Mouse (Mus musculus): Measurements from ENCODE around the gene Senp3. TPM values are rescaled to one million over a fixed set of nuclear protein-coding genes. Genes with fewer than 3 reads are reported as not detected.

Senp3 gene
- total RNA-seq, 2 experiments from 2014 or later = 94.3 to 109 TPM

DNA sequence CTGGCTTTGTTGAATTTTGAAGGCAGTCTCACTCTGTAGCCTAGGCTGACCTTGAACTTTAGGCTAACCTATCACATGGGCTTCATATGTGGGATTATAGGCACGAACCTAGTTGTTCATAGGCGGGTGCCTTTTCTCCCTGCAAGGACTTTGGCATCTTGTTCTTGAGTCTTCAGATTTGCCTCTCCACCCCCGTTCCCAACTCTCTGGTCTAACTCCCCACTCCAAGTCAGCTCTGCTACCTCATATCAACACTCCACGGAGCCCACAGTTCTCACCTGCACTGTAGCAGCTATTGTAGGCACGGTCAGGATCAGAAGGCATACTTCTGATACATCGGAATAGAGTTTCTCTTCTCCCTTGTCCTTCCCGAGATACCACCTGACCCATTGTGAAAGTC, 1.7 kb upstream of the Senp3 start:
- no peak for DNase-seq (ENCODE audit: extremely low spot score in 1 of 2, low spot score in 1 of 2)

DNA sequence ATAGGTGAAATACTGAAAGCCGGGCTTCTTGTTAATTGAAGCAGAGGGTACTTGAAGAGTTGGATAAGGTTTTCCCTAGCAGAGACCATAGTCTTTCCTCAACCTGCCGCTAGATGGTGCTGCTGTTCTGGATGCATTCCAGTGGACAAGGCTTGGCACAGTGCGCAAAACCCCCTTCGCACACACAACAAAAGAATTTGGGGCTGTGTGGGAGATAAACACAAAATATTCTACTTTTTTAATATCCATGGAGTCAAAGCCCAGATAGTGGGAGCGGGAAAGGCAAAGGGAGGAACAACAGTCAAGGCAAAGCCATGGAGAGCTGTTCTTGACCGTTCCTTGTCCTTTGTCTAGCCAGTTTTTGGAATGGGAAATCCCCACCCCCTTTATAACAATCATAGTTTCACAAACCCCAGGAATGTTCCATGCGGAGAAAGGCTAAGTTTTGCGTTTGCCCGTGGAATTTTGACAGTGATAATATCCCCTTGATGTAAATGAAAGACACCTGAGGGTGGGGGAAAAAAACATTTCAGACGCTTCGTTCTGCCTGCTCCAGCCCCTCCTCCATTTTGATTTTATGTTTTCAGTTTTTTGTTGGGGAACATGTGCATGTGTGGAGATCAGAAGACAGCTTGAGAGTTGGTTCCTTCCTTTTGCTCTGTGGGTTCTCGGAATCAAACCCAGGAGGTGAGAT, 1.1 kb upstream of the Senp3 start:
- peak; percentile 81 to 97 for DNase-seq (ENCODE audit: extremely low spot score in 1 of 2, low spot score in 1 of 2)

DNA sequence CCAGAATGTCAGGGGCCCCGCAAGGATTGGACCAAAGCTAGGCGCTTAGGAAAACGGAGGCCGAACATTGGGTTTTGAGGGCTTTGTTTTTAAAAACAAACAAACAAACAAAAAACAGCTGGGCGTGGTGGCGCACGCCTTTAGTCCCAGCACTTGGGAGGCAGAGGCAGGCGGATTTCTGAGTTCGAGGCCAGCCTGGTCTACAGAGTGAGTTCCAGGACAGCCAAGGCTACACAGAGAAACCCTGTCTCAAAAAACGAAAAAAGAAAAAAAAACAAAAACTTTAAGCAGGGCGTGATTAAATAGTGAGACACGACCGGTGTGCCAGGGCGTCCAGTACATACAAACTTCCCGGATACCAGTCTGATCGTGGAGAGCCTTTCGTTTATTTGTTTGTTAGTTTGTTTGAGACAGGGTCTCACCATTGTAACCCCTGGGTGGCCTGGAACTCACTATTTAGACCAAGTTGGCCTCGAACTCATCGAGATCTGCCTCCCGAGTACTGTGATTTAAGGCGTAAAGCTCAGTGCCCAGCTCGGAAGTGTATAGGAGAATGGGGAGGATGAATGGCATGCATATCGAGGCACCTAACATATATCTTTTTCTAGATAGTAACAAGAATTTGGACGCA, 440 bp upstream of the Senp3 start:
- no peak for DNase-seq (ENCODE audit: extremely low spot score in 1 of 2, low spot score in 1 of 2)

DNA sequence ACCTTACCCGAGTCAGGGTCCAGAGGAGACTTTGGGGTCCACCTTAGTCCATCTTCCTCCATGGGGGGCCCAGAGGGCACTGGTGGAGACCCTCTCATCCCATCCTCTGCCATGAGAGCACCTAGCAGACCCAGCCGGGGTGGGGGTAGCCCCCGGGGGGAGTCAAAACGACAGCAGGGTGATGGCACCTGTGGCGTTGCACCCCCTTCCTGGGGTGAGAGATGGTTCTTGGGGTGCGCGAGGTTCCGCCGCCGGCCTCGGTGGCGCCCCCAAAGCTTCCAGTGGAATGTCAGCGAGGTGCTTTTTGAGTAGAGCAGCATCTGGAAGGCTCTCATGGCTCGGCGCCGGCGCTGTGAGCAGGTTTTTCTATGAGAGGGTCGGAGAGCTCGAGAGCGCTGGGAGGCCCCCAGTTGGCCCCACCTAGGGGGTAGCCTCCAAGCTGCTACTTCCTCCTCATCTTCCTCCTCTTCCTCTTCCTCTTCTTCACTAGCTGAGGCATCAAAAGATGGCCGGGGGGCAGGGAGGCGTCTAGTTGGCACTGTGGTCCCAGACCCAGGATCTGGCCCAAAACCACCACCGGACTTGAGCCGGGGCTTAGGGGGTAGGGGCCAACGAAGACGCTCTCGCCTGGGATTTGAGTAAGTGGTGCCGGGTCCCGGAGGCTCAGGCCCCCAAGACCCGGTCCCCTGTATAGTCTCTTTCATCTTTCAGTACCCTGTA, 1.6 kb downstream of the Senp3 start:
- DNase-seq (ENCODE audit: extremely low spot score in 1 of 2, low spot score in 1 of 2) = no peak

DNA sequence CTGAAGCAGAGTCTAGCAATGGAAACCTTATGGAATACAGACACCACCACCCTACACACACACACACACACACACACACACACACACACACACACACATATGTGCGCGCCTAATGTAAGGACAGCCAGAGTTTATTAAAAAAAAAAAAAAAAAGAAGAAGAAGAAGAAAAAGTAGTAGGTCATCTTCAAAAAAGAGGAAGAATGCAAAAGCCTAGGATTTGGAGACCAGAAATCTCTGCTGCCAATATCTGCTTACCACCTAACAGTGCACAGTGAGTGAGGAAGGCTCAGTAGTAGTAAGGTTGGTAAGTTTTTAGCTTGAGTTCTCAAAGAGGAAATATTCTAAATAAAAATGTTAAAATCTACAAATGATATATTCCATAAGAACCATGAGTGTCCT, 2.7 kb downstream of the Senp3 start:
- no peak for DNase-seq (ENCODE audit: extremely low spot score in 1 of 2, low spot score in 1 of 2)

DNA sequence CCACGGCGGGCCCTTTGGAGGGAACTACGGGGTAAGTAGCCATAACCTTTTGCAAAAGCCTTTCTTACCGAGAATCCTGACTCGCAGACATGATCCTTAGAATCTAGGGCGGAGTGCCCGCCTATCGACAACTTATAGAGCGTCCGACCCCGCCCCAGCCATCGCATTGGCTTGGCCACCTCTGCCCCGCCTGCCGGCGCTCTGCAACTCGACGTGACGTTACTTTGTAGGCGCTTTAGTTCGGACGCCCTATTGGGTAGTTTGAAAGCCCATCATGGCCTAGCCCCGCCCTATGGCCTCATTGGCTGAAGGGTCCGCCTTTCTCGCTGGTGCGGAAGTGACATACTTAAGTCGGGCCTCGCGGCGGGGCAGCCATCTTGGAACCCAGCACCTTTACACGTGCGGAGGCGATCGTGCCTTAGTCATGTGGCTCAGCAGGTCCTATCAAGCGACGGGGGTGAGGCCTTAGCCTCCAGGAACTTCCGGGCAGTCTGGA, 9.6 kb downstream of the Senp3 start, which contains the start of gene Eif4a1:
Gene Eif4a1, minus strand, starts transcription at position 213 of the 496 bp plus-strand sequence.
- DNase-seq (ENCODE audit: extremely low spot score in 1 of 2, low spot score in 1 of 2) = peak; percentile 96 to 99

DNA sequence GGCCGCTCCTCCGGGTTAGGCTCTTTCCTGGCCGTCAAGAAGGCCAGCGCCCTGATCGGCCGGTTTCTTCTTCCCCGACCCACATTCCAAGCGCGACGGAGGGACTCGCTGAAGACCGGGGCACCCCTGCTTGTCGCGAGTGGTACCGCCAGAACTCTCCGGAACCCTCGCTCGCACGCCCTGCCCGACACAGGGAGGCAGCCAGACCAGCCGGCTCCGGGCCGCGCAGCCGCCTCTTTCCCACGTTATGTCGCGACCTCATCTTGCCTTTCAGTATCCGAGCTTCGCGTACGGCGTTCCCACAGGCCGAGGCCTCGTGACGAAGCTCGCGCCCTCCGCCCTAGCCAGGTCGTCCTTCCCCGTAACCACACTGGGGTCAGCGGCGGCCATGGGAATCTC, 10.2 kb downstream of the Senp3 start:
- no peak for DNase-seq (ENCODE audit: extremely low spot score in 1 of 2, low spot score in 1 of 2)

DNA sequence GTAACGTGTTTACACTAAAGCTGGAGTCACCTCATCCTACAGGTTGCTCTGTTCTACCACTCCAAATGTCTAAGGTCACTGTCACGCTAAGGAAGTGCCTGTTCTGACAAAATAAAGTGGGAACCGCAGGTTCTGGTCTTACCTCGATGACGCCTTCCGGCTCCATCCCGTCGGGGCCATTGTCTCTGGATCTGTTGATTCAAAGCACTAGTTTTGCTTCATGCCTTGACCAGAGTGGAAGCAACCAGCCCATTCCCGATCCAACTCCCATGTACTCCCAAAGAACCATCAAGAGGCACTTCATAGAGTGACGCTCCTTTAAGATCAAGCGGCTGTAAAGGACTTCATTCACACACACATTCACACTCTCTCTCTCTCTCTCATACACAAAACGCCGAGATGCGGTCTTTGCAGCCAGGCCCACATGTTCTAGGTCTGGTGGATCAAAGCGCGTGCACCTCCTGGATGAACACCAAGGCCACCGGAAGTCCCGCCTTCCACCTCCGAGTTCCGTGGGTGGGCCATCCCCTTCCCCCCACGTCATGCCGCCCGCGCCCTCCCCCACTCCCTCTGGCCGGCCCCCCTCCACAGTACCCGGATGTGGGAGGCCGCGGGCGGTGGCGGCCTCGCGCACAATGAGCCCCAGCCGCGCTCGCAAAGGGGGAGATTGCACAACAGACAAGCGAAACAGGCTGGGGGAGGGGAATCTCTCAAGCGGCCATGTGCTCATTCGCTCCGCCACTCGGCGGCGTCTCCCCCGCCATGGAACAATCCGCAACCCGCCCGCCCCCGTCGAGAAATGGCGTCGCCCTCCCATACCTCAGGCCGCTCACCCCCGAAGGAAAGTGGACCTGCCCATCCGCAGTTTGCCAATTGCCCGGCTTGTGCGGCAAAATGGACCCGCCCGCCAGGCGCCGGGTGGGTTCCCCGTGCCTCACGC, 10.8 kb downstream of the Senp3 start:
- DNase-seq (ENCODE audit: extremely low spot score in 1 of 2, low spot score in 1 of 2) = peak; percentile 88 to 91

DNA sequence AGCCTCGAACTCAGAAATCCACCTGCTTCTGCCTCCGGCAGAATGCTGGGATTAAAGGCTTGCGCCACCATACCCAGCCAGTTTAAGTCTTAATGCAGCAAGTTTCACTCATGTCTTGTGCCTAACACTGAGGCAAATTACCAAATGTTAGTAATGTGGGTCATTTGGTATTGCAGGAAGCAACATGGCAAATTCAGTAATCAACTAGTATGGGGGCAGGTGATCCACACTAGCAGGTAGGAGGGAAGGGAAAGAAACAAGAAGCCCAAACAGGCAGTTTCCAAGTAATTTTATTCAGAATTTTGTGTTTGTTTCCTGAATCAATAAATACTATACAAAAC, 15.2 kb downstream of the Senp3 start:
- no peak for DNase-seq (ENCODE audit: extremely low spot score in 1 of 2, low spot score in 1 of 2)

DNA sequence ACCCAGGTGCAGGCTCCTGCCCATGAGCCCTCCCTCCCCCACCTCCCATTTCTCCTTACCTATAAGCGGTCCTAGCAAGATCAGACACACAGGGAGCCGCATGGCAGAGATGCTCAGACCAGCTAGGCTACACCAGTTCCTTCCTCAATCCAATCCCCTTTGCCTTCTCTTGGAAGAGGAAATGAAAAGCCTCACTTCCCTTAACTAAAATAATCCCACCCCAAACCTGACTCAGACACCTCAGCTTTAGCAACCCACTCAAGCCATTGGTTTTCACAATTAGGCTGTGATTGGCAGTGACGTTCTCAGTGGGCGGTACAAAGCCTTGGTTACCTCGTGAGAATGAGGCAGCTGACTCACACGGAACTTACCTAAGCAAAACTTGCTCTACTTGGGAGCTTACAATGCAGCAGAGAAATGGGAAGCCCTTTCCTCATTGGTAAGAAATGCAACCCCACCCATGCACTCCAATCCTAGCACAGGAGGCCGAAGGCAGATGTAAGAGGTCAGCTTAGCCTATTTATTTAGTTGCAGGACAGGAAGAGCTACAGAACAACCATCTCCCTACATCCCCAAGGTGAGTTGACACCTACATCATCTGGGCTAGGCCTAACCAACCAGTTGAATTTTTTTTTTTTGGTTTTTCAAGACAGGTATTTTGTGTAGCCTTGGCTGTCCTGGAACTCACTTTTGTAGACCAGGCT, 15.8 kb downstream of the Senp3 start, which contains the start of gene Cd68:
Gene Cd68, minus strand, starts transcription at position 193 of the 704 bp plus-strand sequence.
- peak in 1 of 2 experiments; percentile 44 for DNase-seq (ENCODE audit: extremely low spot score in 1 of 2, low spot score in 1 of 2)

DNA sequence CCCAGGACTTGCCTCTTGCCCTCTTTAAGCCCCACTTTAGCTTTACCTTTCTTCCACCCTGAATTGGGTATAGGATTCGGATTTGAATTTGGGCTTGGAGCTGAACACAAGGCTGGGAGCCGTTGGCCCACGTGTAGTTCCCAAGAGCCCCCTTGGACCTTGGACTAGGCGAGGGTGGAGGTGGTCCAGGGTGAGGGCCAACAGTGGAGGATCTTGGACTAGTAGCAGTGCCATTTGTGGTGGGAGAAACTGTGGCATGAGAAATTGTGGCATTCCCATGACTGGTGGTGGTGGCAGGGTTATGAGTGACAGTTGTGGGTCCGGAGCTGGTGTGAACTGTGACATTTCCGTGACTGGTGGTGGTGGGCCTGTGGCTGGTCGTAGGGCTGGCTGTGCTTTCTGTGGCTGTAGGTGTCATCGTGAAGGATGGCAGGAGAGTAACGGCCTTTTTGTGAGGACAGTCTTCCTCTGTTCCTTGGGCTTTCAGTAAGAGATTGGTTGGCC, 16.4 kb downstream of the Senp3 start:
- DNase-seq (ENCODE audit: extremely low spot score in 1 of 2, low spot score in 1 of 2) = no peak

DNA sequence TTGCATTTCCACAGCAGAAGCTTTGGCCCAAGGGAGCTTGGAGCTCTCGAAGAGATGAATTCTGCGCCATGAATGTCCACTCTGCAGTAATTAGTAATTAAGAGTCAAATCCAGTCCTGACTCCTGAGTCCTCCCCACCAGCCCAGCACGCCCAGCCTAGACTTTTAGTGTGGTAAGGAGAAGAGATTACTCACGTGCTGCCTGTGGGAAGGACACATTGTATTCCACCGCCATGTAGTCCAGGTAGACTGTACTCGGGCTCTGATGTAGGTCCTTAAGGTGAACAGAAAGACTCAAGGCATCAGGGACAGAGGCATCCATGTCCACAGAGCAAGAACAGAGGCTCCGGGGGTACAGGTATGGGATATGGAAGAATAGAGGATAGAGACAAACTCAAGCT, 17.0 kb downstream of the Senp3 start:
- no peak for DNase-seq (ENCODE audit: extremely low spot score in 1 of 2, low spot score in 1 of 2)

DNA sequence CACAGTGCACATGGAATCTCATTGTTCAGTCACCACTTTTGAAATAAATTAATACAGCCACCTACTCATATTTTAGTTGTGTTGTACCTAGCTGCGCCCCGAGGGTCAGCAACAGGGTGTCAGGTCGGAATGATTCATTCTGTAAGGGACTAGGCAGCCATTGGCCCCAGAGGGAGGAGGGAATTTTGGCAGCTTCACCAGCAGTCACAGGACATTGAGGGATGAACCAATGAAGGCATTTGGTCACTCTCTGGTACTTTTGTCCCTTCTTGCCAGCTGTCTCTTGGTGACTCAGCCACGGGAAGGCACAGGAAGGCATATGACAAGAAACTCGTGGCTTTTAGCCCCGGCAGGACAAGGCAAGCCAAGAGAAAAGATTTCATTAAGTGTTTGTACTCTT, 18.1 kb downstream of the Senp3 start:
- DNase-seq (ENCODE audit: extremely low spot score in 1 of 2, low spot score in 1 of 2) = no peak

DNA sequence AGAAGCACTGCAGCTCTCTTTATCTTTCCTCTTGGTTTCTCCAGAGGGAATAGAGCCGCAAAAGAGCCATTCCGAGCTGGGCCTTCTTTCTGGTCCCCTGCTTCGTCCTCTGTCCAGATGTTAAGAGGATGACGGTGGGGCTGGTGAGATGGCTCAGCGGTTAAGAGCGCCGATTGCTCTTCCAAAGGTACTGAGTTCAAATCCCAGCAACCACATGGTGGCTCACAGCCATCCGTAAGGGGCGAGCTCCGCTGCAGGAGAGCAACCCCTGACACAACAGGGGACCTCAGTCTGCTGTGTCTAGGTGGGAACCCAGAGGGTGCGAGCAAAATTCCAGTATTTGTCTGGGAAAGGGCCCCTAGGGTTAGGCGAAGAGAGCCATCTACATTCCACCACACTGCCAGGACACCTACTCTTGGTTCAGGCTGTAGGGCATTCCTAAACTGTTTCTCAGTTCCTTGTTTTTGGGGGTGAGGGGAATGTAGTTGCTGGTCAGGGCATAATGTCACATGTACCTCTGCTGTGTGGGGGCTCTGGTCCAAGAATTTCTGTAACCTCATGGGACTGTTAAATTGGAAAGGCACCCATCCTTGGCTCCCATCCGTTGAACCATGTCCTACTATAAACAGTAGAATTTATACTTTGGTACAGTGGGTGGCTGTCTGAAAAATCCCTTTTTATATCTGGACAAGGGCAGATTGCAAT, 18.8 kb downstream of the Senp3 start:
- no peak for DNase-seq (ENCODE audit: extremely low spot score in 1 of 2, low spot score in 1 of 2)

DNA sequence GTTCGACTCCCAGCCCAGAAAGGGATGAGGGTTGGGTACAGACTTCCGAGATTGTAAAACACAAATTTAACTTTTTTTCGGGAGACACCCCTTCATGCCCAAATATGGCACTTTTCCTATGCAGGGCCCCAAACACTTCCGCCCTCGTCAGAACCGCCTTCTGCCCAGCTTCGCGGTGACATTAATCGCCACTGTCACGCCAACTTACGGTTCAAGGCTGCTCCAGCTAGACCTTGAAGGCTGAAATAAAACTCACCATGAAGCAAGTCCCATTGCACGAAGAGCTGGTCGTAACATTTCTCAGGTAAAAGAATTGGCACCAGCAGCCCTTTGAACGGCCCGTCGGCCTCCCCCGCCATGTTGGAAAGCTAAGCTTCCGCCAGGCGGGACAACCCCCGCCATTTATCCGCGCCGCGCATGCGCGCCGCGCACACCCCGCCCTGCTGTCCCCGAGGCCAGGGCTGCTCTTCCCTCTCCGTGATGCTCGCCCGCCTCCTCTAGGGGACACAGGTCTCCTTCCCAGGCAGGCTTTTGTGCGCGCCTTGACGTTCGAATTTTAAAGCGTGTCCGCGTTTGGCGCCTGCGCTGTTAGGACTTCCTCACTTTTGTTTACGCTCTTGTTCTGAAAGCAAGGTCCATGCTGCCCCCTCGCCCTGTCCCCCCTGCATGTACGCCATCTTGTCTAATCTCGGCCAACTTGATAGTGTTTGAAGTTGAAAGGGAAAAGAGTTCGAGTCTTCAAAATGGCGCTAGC, 19.5 kb downstream of the Senp3 start, which contains the start of gene Mpdu1:
Gene Mpdu1, minus strand, starts transcription at position 430 of the 754 bp plus-strand sequence.
- peak; percentile 82 to 88 for DNase-seq (ENCODE audit: extremely low spot score in 1 of 2, low spot score in 1 of 2)

DNA sequence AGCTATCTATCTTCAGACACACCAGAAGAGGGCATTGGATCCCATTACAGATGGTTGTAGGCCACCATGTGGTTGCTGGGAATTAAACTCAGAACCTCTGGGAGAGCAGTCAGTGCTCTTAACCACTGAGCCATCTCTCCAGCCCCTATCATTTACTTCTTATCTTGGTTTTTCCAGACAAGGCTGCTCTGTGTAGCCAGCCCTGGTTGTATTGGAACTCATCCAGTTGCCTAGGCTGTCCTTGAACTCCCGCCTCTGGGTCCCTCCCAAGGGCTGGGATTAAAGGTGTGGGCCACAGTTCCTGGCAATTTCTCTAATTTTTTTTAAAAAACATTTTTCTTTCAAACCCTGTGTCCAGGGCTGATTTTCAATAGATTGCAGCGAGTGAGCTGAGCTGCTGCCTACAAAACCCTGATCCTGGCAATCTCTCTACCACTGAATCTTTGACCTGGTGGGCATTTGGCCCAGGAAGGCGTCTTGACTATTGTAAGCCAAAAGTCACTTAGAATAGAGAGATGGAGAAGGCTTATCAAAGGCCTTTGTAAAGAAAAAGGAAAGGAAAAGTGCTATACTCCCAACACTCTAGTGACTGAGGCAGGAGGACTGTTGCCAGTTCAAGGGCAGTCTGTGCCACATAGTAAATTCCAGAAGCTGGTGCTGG, 20.5 kb downstream of the Senp3 start:
- no peak for DNase-seq (ENCODE audit: extremely low spot score in 1 of 2, low spot score in 1 of 2)

DNA sequence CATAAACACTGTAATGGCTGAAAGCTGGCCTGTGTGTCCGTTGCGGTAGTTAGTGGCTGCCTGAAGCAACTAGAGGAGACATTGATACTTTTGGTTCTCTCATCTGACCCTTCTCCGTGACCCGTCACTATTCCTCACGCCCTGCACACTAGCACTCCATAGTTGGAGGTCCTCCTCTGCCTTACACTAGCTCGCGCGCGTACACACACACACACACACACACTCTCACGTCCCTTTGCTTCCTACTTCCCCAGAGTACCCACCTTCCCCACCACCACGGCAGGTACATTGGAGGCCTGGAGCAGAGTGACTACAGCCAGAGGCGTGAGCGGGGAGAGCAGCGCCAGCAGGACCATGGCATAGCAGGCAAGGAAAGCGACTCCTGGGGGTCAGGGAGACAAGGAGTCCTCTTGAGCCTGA, 24.4 kb downstream of the Senp3 start:
- no peak for DNase-seq (ENCODE audit: extremely low spot score in 1 of 2, low spot score in 1 of 2)
